Mouse (Mus musculus): ENCODE results near the gene Rcor3. TPM values are rescaled to one million over a fixed set of nuclear protein-coding genes. Genes with fewer than 3 reads are reported as not detected.

Rcor3 gene
- polyA plus RNA-seq, 1 experiment, result 6.0 TPM

GRCm38 (mm10) chr1:192053726-192054125 is 84.1 kb downstream of the Rcor3 start:
- peaks cover 58% of the 10 kb centered on the region for H3K36me3 ChIP-seq (replicated peaks; ENCODE audit: low read length)
- H3K27me3 ChIP-seq (replicated peaks), result no peaks in the 10 kb centered on the region
- peaks cover 8% of the 10 kb centered on the region; the same call in 1 of the 2 replicates for H3K4me1 ChIP-seq
- no peaks in the 10 kb centered on the region for H3K9me3 ChIP-seq
- no peak overlapping the region for H3K4me3 ChIP-seq (replicated peaks)
- TF ChIP-seq FLI1 (IDR thresholded peaks at IDR 0.05; ENCODE audit: low read length) (no peak), GATA1 (IDR thresholded peaks at IDR 0.05; ENCODE audit: borderline replicate concordance, low read length) (no peak)

DNA sequence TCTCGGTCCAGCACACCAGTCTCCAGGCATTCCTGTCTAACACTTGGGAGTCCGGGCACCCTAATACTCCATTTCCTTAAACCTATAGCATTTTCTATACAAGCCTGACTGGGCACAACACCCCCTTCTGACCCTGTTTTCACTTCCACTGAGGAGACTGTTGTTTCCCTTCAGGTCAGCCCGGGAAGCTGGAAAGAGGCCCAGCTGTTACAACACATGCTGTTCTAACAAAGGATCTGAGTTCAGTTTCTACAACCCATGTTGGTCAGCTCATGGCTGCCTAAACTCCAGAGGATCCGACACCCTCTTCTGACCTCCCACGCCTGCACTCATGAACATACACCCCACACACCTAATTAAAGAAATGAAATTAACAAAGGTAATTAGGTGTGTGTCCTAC is 84.9 kb downstream of the Rcor3 start:
- Histone ChIP-seq H3K4me1 (peaks cover 8% of the 10 kb centered on the region; the same call in 1 of the 2 replicates), H3K27me3 (replicated peaks) (no peaks in the 10 kb centered on the region), H3K4me3 (replicated peaks) (no peak overlapping the region), H3K9me3 (no peaks in the 10 kb centered on the region), H3K36me3 (replicated peaks; ENCODE audit: low read length) (peaks cover 50% of the 10 kb centered on the region)
- no peak for TF ChIP-seq FLI1 (IDR thresholded peaks at IDR 0.05; ENCODE audit: low read length)
- no peak for TF ChIP-seq GATA1 (IDR thresholded peaks at IDR 0.05; ENCODE audit: borderline replicate concordance, low read length)

DNA sequence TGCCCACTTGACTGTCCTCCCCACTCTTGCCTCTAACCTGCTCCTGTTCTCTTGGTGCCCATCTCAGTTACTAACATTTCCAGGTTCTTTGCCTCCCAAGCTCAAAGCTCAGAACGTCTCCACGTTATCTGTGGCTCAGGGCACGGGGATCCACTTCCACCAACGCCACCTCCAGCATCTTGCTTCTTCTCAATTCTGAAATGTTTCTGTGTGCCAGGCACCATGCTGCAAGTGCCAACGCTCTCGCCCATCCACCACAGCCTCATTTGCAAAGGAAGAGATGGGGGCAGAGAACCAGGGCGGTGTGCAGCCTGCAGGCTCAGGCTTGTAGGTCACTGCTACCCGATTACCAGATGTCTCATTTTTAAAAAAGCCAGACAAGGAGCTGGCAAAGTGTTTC is 85.4 kb downstream of the Rcor3 start:
- H3K4me1 ChIP-seq, result peaks cover 8% of the 10 kb centered on the region; the same call in 1 of the 2 replicates
- no peaks in the 10 kb centered on the region for H3K27me3 ChIP-seq (replicated peaks)
- TF ChIP-seq GATA1 (IDR thresholded peaks at IDR 0.05; ENCODE audit: borderline replicate concordance, low read length), result no peak
- no peak for TF ChIP-seq FLI1 (IDR thresholded peaks at IDR 0.05; ENCODE audit: low read length)
- no peaks in the 10 kb centered on the region for H3K9me3 ChIP-seq
- H3K4me3 ChIP-seq (replicated peaks), result no peak overlapping the region
- H3K36me3 ChIP-seq (replicated peaks; ENCODE audit: low read length), result peaks cover 46% of the 10 kb centered on the region

Other genes starting within 250 kb of the Rcor3 start
- 22.9 and 46.4 TPM in 2 replicates for gene Slc30a1, start 231.3 kb downstream of the Rcor3 start, polyA plus RNA-seq (2012; ENCODE audit: insufficient read depth, low replicate concordance)
- 0.88 and 1.3 TPM in 2 replicates for gene Rd3, start 160.7 kb downstream of the Rcor3 start, polyA plus RNA-seq (2012; ENCODE audit: insufficient read depth, low replicate concordance)
- gene Traf5, start 45.5 kb downstream of the Rcor3 start, polyA plus RNA-seq (2012; ENCODE audit: insufficient read depth, low replicate concordance), result 3.8 and 8.2 TPM in 2 replicates
- not detected in 2 replicates for gene Kcnh1, start 52.7 kb upstream of the Rcor3 start, polyA plus RNA-seq (2012; ENCODE audit: insufficient read depth, low replicate concordance)